Mouse (Mus musculus) kidney, postnatal 4 days (tissue): ENCODE data around the gene Tpgs1.
"Not testable (repeated sequence)": the region's sequence is repeated elsewhere in the genome, so short reads cannot be mapped to it uniquely, and the experiment has no call there.

Experiments
- DNase-seq, 2 experiments: peaks; one replicate each; pipeline ENCODE4 v3.0.0; 2021; ENCODE audit warnings: mixed read lengths in 2 of 2

Gene Tpgs1

DNA sequence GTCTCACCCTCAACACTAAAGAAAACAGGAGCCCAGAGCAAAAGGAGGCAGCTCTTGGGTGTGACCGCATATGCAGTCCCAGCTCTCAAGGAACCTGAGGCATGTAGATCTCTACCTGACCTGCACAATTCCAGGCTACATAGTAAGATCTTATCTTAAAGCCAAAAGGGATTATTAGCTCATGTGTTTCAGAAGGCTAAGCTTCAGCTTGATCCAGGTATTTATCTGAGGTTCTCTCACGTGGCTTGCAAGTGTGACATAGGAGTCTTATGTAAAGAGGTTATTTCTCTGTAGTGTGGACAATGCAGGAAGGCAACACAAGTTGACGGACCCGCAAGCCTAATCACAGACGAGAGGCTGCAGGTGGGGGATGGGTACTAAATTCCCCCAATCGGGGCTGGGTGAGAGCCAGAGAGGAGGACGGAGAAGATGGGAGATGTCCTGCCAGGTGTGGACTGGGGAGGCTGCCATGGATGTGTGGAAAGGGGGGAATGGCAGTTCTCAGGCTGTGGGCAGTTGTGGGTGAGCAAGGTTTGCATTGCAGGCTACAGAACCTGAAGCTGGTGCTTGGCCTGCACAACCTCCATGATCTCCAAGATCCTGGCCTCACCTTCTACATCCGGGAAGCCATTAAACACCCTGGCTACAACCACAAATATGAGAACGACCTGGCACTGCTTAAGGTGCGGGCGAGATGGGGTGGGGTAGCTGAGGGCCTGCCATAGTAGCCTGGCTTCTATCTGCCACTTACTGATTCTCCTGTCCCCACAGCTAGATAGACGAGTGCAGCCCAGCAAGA, 24.6 kb downstream of the Tpgs1 start:
- no peak for DNase-seq

DNA sequence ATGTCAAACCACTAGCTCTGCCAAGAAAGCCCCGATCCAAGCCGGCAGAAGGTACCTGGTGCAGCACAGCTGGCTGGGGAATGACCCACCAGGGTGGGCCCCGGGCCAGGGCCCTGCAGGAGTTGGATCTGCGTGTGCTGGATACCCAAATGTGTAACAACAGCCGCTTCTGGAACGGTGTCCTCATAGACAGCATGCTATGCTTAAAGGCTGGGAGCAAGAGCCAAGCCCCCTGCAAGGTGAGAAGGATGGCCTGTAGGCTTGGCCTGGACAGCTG, 25.1 kb downstream of the Tpgs1 start:
- no peak for DNase-seq

DNA sequence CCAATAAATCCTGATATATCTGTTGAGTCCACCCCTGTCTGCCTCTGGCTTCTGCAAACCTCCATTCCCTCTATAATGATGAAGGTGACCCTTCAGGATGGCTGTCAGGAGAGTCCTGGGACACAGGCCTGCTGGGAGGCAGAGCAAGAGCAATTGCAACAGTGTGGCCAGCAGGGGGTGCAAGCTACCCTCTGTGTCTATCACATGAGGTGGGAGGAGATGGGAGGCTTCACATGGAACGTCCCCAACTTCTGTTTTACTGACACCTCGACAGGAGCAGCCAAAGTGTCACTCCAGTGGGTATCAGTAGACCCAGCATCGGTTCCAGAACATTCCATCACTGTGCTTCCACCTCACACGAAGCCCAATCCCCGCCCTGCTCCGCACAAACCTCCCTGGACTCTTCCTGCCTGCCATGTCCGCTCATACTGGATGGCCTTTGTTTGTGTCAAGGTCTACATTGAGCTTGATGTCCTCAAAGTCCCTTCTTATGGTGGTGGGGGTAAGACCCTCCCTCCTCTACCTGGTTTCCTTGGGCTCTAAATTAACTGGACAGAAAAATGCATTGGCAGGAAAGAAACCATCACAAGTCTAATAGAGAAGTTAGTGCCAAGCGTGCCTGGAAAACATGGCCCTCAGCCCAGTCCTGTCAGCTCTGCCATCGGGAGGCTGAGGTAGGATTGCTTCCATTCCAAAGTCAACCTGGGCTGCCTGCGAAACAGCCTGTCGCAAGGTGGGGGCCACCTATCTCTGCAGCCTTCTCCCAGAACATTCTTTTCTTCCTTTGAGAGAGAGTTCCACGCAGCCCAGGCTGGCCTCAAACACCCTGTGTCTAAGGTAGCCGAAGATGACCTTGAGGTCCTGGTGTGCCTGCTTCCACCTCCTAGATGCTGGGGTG, 26.3 kb downstream of the Tpgs1 start:
- DNase-seq = peak; percentile 88 to 90

DNA sequence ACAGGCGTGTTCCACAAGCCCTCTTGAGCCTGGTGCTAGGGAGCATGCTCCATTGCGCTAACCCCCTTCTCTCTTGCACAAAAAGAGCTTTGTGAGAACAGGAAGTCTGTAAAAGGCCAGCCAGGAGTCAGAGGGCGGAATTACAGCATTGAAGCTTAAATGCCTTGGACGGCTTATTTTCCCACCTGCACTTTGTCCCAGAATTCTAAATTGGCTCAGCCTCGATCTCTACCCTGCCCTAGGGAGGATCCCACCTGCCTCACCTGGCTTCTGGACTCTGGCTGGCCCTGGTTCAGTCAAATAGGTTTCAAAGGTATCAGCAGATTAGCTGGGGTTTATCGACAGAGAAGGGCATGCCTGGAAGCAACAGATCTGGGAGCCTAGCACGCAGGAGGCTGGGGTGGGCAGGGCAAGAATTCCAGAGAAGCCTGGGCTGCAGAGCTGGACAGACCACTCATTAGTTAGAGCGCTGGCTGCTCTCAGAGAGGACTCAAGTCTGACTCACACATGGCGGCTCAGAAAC, 27.0 kb downstream of the Tpgs1 start:
- DNase-seq = peak in 1 of 2 experiments; percentile 53

DNA sequence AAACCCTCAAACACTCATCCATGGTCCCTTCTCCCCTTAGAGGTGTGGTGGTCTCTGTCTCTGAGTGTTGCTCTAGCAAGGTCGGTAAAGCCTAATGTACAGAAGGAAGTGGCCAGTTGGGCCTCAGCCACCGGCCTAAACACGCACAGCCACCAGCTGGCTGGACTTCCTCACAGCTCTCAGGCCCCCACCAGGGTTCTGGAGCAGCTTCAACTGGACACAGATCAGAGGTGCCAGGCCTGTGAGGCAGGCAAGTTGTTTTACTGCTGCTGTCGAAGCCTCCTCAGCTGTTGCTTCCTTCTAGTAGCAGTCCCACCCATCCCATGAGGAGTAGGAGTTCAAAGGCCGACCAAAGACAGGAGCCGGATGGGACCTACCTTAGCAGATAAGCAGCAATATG, 28.7 kb downstream of the Tpgs1 start:
- DNase-seq = no peak

- DNase-seq = no peak
Measured at GRCm38 (mm10) chr10:79698459-79698858, 29.3 kb downstream of the Tpgs1 start.

- peak in 1 of 2 experiments; percentile 49 for DNase-seq
Measured at GRCm38 (mm10) chr10:79700676-79701075, 31.5 kb downstream of the Tpgs1 start.

DNA sequence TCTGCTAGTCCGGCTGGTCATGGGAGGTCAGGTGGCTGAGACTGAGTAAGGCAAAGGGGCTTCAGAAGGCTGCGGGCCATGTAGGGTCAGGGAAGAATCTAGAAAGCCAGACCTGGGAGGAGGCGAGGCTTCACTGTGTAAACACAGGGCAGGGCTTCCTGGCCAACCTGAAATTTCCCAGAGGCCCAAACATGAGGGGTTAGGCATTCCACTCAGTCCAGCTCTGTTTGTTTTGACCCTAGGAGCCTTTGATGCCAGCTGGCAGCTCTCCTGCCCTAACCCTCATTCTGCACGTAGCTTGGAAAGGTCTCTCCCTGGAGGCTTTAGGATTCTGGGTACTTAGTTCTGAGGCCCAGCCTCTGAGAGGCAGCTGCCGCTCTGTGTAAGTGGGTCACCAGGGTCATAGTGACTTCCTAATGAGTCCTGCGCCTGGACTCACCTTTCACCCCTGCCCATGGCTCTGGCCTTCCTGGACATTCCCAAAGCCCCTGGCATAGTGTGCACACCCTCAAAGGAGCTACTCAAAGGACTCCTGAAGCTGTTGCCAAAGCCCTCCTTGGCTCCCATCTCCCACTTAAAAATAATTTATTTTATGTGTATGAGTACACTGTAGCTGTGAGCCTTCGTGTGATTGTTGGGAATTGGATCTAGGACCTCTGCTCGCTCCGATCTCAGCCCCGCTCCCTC, 32.4 kb downstream of the Tpgs1 start:
- DNase-seq = peak in 1 of 2 experiments; percentile 43

- not testable (repeated sequence) for DNase-seq
Measured at GRCm38 (mm10) chr10:79702970-79703369, 33.8 kb downstream of the Tpgs1 start.

- no peak for DNase-seq
Measured at GRCm38 (mm10) chr10:79703541-79703940, 34.4 kb downstream of the Tpgs1 start.

- peak; percentile 99 to 100 for DNase-seq
Measured at GRCm38 (mm10) chr10:79704065-79704969, 35.1 kb downstream of the Tpgs1 start, which contains the start of gene Bsg. Bsg (plus strand) TSS chr10:79704491.

DNA sequence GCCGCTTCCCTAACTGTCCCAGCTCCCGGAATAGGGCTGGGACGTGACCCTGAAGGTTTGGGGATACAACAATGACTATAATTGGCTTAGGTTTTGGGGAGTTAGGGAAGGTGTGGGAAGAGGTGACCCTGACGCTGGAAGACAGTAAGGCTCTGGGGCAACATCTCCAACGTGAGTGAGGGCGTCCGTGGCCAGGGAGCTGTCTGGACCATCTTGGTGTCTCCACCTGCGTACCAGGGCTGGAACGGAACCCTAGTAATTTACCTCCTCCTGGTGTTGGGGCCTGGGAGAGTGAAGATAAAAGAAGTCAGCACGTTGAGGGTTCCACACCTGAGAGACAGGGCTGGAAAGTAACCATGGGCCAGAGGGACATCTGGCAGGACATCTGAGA, 35.8 kb downstream of the Tpgs1 start:
- DNase-seq = no peak

DNA sequence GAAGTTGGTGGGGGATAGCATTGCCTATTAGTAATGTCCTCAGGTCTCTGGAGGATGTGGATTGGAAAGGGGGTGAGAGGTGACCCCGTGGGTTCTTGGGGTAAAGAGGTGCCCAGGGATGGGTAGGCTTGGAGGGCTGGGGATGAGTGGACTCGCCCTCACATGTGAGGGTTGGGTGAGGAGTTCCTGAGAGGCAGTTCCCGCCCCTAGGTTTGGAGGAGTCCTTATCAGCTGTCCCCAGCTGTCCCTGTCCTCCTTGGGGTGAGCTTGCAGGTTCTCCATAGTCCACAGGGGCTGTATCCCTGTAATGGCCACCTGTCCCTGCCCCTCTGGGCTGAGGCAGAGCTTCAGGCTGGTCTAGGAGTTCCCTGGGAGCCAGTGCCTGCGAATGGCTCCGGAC, 36.8 kb downstream of the Tpgs1 start:
- no peak for DNase-seq

GRCm38 (mm10) chr10:79706406-79707094, 37.4 kb downstream of the Tpgs1 start:
- DNase-seq = no peak

GRCm38 (mm10) chr10:79707162-79707561, 38.0 kb downstream of the Tpgs1 start:
- no peak for DNase-seq

DNA sequence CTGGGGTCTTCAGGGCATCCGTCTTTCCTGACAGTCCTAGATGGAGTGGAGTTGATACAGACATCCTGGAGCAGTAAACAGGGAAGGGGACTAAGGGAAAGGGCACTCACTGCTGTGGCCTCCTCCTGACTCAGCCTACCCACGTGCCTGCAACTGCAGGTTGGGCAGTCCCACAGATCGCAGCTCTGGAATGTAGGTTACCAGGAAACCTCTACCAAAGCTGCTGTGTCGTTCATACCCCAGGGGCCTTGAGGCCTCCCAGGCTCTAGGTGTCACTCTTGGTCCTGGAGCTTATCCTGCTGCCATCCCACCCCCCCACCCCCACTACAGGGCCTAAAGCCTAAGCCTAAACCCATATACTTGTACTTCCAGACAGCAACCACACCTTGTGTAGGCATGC, 38.6 kb downstream of the Tpgs1 start:
- no peak for DNase-seq

GRCm38 (mm10) chr10:79708668-79709067, 39.5 kb downstream of the Tpgs1 start:
- DNase-seq = no peak

DNA sequence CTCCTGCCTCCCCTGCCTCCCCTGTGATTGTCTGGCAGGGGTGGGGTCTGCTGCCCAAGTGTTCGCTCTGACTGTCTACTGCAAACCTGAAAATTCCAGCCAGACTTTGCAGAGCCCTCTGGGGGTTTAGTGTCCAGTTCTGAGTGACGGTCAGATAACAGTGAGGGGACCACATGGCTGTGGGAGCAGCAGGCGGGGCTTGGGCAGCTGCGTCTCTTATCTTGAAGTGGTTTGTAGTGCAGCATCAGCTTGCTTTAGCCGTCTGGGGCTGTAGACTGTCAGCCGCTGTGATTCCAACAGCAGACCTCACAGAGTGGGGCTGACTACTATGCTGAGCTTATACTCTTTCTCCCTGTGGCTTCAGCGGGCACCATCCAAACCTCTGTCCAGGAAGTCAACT, 40.1 kb downstream of the Tpgs1 start:
- no peak for DNase-seq

DNA sequence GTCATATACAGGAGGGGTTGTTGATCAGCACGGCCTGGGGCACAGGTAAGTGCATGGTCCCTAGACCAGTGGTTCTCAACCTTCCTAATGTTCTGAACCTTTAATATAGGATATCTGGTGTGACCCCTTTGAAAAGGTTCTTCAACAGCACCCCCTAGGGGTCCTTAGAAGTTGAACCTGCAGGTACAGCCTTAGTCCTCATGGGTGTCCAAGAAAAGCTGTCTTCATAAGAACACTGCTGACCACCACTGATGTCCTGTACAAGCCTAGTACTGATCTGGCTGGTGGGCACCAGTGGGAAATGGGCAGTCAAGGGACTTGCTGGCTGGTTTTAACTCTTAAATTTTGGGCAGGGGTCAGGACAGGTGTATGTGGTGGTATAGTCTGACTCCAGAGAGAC, 42.9 kb downstream of the Tpgs1 start:
- no peak for DNase-seq

DNA sequence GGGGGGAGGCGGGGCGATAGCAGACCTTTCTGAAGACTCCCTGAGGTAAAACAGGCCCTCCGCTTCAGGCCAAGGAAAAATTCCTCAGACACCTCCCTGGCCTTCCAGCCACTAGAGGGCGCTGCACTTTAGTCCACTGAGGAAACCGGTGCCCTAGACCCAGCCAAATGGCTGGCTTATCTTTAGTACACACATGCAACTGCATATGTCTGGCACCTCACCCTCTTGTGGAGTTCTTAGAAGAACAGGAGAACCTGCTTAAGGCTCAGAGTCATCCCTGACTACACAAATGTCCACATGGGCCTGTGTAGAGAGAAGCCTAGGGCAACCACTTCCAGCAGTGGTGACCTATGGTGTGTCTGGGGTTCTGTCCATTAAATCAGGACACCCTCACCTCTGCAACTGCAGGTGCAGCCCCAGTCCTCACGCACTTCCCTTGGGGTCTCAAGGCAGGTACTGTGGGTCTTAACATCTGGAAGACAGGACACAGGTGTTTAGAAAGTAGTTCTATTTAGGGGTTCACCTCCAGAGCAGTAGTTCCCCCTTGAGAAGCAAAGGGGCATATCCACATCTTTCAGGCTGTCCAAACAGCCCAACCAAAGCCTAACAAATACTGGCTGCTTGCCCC, 43.4 kb downstream of the Tpgs1 start:
- peak; percentile 91 for DNase-seq

- DNase-seq = no peak
Measured at GRCm38 (mm10) chr10:79713163-79713562, 44.0 kb downstream of the Tpgs1 start.
